Mouse (Mus musculus) heart, embryonic 15.5 days (tissue): ENCODE data around the gene Cd8a. TPM values are rescaled to one million over a fixed set of nuclear protein-coding genes. Genes with fewer than 3 reads are reported as not detected.

Experiments used
- ATAC-seq: fragments of 200-750 bp; cut with Nextera tagmentation; replicated peaks from 2 replicates; pipeline ENCODE4 v1.8.0; 2017; ENCODE audit warnings: low read depth, moderate TSS enrichment; ENCODE audit not compliant: insufficient number of reproducible peaks, insufficient read depth, low FRiP score
- H3K27ac ChIP-seq: fragments of 300-500 bp; sonication (generic); 2 replicates; pipeline ENCODE4 v1.5.1; 2015; ENCODE audit warnings: mild to moderate bottlenecking, inconsistent platforms
- H3K27me3 ChIP-seq: fragments of 300-500 bp; sonication (generic); 2 replicates; pipeline ENCODE4 v1.6.1; 2015; ENCODE audit warnings: inconsistent platforms
- H3K36me3 ChIP-seq: fragments of 300-500 bp; sonication (generic); 2 replicates; pipeline ENCODE4 v1.6.1; 2015; ENCODE audit warnings: mild to moderate bottlenecking, inconsistent platforms
- H3K4me1 ChIP-seq: fragments of 300-500 bp; sonication (generic); replicated peaks from 2 replicates; pipeline ENCODE4 v1.6.1; 2015; ENCODE audit warnings: inconsistent platforms
- H3K4me2 ChIP-seq: fragments of 300-500 bp; sonication (generic); 2 replicates; pipeline ENCODE4 v1.6.1; 2015; ENCODE audit warnings: inconsistent platforms, mild to moderate bottlenecking, moderate library complexity
- H3K4me3 ChIP-seq: fragments of 300-500 bp; sonication (generic); 2 replicates; pipeline ENCODE4 v1.5.1; 2015; ENCODE audit warnings: mild to moderate bottlenecking, inconsistent platforms
- H3K9ac ChIP-seq: fragments of 300-500 bp; sonication (generic); 2 replicates; pipeline ENCODE4 v1.6.1; 2015; ENCODE audit warnings: mild to moderate bottlenecking, inconsistent platforms
- H3K9me3 ChIP-seq: fragments of 300-500 bp; sonication (generic); replicated peaks from 2 replicates; pipeline ENCODE4 v1.6.1; 2016; ENCODE audit warnings: inconsistent platforms
- WGBS: fragments of 180-500 bp; shearing (Covaris S2); methylation state at CpG from one replicate; pipeline ENCODE4 v1.1.7; 2015; ENCODE audit warnings: mixed read lengths; 5-methylcytosine and 5-hydroxymethylcytosine counted together
- polyA plus RNA-seq: library from polyadenylated mRNA; unstranded; fragments of >200 nt; fragmentation: Nextera tagmentation; extraction: Ambion mirVana; gene quantifications from 2 replicates; pipeline ENCODE4 v1.2.1, GENCODE M21; 2015

Gene Cd8a
- polyA plus RNA-seq, 1 experiment from 2014 or later, result not detected

GRCm38 (mm10) chr6:71341179-71341578, 32.0 kb upstream of the Cd8a start:
- H3K36me3 ChIP-seq, result no peaks in the 10 kb centered on the region
- H3K9me3 ChIP-seq, result no peaks in the 10 kb centered on the region
- no peak overlapping the region for H3K4me2 ChIP-seq
- no peaks in the 10 kb centered on the region for H3K27me3 ChIP-seq
- 86% methylated on average over 9 of the region's 9 CpGs for WGBS
- ATAC-seq, result no peak
- no peak overlapping the region for H3K27ac ChIP-seq
- no peak overlapping the region for H3K9ac ChIP-seq
- H3K4me3 ChIP-seq, result no peak overlapping the region
- no peaks in the 10 kb centered on the region for H3K4me1 ChIP-seq

GRCm38 (mm10) chr6:71348006-71348405, 25.2 kb upstream of the Cd8a start:
- Histone ChIP-seq H3K27ac (no peak overlapping the region), H3K4me2 (no peak overlapping the region), H3K9ac (no peak overlapping the region), H3K36me3 (no peaks in the 10 kb centered on the region), H3K9me3 (no peaks in the 10 kb centered on the region), H3K4me1 (no peaks in the 10 kb centered on the region), H3K27me3 (no peaks in the 10 kb centered on the region), H3K4me3 (no peak overlapping the region)
- WGBS, result 92% methylated on average over 9 of the region's 9 CpGs
- ATAC-seq, result no peak

GRCm38 (mm10) chr6:71351201-71351600, 22.0 kb upstream of the Cd8a start:
- Histone ChIP-seq H3K9me3 (no peaks in the 10 kb centered on the region), H3K36me3 (no peaks in the 10 kb centered on the region), H3K27ac (no peak overlapping the region), H3K4me1 (no peaks in the 10 kb centered on the region), H3K4me3 (no peak overlapping the region), H3K9ac (no peak overlapping the region), H3K4me2 (no peak overlapping the region), H3K27me3 (no peaks in the 10 kb centered on the region)
- no peak for ATAC-seq
- WGBS, result 91% methylated on average over 3 of the region's 3 CpGs

- H3K27ac ChIP-seq, result no peak overlapping the region
- no peak overlapping the region for H3K4me3 ChIP-seq
- H3K27me3 ChIP-seq, result no peaks in the 10 kb centered on the region
- 85% methylated on average over 6 of the region's 6 CpGs for WGBS
- no peak overlapping the region for H3K4me2 ChIP-seq
- H3K9ac ChIP-seq, result no peak overlapping the region
- H3K4me1 ChIP-seq, result no peaks in the 10 kb centered on the region
- H3K9me3 ChIP-seq, result no peaks in the 10 kb centered on the region
- H3K36me3 ChIP-seq, result no peaks in the 10 kb centered on the region
- no peak for ATAC-seq
Measured at GRCm38 (mm10) chr6:71352201-71352600, 21.0 kb upstream of the Cd8a start.

- Histone ChIP-seq H3K36me3 (no peaks in the 10 kb centered on the region), H3K4me2 (no peak overlapping the region), H3K4me3 (no peak overlapping the region), H3K9me3 (no peaks in the 10 kb centered on the region), H3K27ac (no peak overlapping the region), H3K4me1 (no peaks in the 10 kb centered on the region), H3K27me3 (no peaks in the 10 kb centered on the region), H3K9ac (no peak overlapping the region)
- ATAC-seq, result no peak
- 77% methylated on average over 10 of the region's 10 CpGs for WGBS
Measured at GRCm38 (mm10) chr6:71352866-71353427, 20.3 kb upstream of the Cd8a start.

GRCm38 (mm10) chr6:71353722-71354121, 19.5 kb upstream of the Cd8a start:
- no peaks in the 10 kb centered on the region for H3K9me3 ChIP-seq
- WGBS, result 80% methylated on average over 2 of the region's 2 CpGs
- ATAC-seq, result no peak

GRCm38 (mm10) chr6:71357493-71357892, 15.7 kb upstream of the Cd8a start:
- ATAC-seq, result no peak
- no peaks in the 10 kb centered on the region for H3K9me3 ChIP-seq
- H3K27me3 ChIP-seq, result no peaks in the 10 kb centered on the region
- H3K4me1 ChIP-seq, result no peaks in the 10 kb centered on the region
- H3K27ac ChIP-seq, result no peak overlapping the region
- no peak overlapping the region for H3K4me2 ChIP-seq
- no peak overlapping the region for H3K9ac ChIP-seq
- no peaks in the 10 kb centered on the region for H3K36me3 ChIP-seq
- H3K4me3 ChIP-seq, result no peak overlapping the region
- WGBS, result 85% methylated on average over 7 of the region's 7 CpGs

More at GRCm38 (mm10) chr6:71353722-71354121, 19.5 kb upstream of the Cd8a start:
- Histone ChIP-seq H3K4me3 (no peak overlapping the region), H3K36me3 (no peaks in the 10 kb centered on the region), H3K27me3 (no peaks in the 10 kb centered on the region), H3K9ac (no peak overlapping the region), H3K4me1 (no peaks in the 10 kb centered on the region), H3K27ac (no peak overlapping the region), H3K4me2 (no peak overlapping the region)

GRCm38 (mm10) chr6:71360221-71360620, 13.0 kb upstream of the Cd8a start:
- H3K4me3 ChIP-seq, result no peak overlapping the region
- no peaks in the 10 kb centered on the region for H3K9me3 ChIP-seq
- ATAC-seq, result no peak
- H3K4me2 ChIP-seq, result no peak overlapping the region
- H3K9ac ChIP-seq, result no peak overlapping the region
- no peaks in the 10 kb centered on the region for H3K27me3 ChIP-seq
- H3K27ac ChIP-seq, result no peak overlapping the region
- no peaks in the 10 kb centered on the region for H3K4me1 ChIP-seq
- 70% methylated on average over 4 of the region's 4 CpGs for WGBS
- H3K36me3 ChIP-seq, result no peaks in the 10 kb centered on the region

GRCm38 (mm10) chr6:71360751-71361150, 12.5 kb upstream of the Cd8a start:
- no peaks in the 10 kb centered on the region for H3K4me1 ChIP-seq
- H3K27ac ChIP-seq, result no peak overlapping the region
- no peak overlapping the region for H3K9ac ChIP-seq
- H3K4me3 ChIP-seq, result no peak overlapping the region
- H3K27me3 ChIP-seq, result no peaks in the 10 kb centered on the region
- no peaks in the 10 kb centered on the region for H3K9me3 ChIP-seq
- H3K4me2 ChIP-seq, result no peak overlapping the region
- WGBS, result 52% methylated on average over 5 of the region's 5 CpGs
- no peaks in the 10 kb centered on the region for H3K36me3 ChIP-seq
- ATAC-seq, result no peak

GRCm38 (mm10) chr6:71361156-71361670, 12.0 kb upstream of the Cd8a start:
- no peak overlapping the region for H3K4me2 ChIP-seq
- H3K9ac ChIP-seq, result no peak overlapping the region

GRCm38 (mm10) chr6:71363995-71364394, 9.2 kb upstream of the Cd8a start:
- no peak for ATAC-seq
- Histone ChIP-seq H3K9me3 (no peaks in the 10 kb centered on the region), H3K36me3 (no peaks in the 10 kb centered on the region), H3K27me3 (no peaks in the 10 kb centered on the region), H3K4me2 (no peak overlapping the region), H3K27ac (no peak overlapping the region), H3K4me3 (no peak overlapping the region), H3K4me1 (no peaks in the 10 kb centered on the region), H3K9ac (no peak overlapping the region)
- WGBS, result 77% methylated on average over 2 of the region's 2 CpGs

More at GRCm38 (mm10) chr6:71361156-71361670, 12.0 kb upstream of the Cd8a start:
- H3K27me3 ChIP-seq, result no peaks in the 10 kb centered on the region
- no peak overlapping the region for H3K4me3 ChIP-seq
- no peaks in the 10 kb centered on the region for H3K36me3 ChIP-seq
- no peaks in the 10 kb centered on the region for H3K9me3 ChIP-seq
- H3K4me1 ChIP-seq, result no peaks in the 10 kb centered on the region
- no peak overlapping the region for H3K27ac ChIP-seq
- WGBS, result 64% methylated on average over 10 of the region's 10 CpGs
- ATAC-seq, result no peak

GRCm38 (mm10) chr6:71369416-71369815, 3.8 kb upstream of the Cd8a start:
- ATAC-seq, result no peak

More at GRCm38 (mm10) chr6:71369416-71369815, 3.8 kb upstream of the Cd8a start:
- no peak overlapping the region for H3K4me3 ChIP-seq
- no peaks in the 10 kb centered on the region for H3K27me3 ChIP-seq
- no peak overlapping the region for H3K9ac ChIP-seq
- H3K36me3 ChIP-seq, result no peaks in the 10 kb centered on the region
- no peak overlapping the region for H3K27ac ChIP-seq
- WGBS, result 92% methylated on average over 6 of the region's 6 CpGs
- H3K9me3 ChIP-seq, result no peaks in the 10 kb centered on the region
- H3K4me1 ChIP-seq, result no peaks in the 10 kb centered on the region
- no peak overlapping the region for H3K4me2 ChIP-seq
